In the genomic region with DNA sequence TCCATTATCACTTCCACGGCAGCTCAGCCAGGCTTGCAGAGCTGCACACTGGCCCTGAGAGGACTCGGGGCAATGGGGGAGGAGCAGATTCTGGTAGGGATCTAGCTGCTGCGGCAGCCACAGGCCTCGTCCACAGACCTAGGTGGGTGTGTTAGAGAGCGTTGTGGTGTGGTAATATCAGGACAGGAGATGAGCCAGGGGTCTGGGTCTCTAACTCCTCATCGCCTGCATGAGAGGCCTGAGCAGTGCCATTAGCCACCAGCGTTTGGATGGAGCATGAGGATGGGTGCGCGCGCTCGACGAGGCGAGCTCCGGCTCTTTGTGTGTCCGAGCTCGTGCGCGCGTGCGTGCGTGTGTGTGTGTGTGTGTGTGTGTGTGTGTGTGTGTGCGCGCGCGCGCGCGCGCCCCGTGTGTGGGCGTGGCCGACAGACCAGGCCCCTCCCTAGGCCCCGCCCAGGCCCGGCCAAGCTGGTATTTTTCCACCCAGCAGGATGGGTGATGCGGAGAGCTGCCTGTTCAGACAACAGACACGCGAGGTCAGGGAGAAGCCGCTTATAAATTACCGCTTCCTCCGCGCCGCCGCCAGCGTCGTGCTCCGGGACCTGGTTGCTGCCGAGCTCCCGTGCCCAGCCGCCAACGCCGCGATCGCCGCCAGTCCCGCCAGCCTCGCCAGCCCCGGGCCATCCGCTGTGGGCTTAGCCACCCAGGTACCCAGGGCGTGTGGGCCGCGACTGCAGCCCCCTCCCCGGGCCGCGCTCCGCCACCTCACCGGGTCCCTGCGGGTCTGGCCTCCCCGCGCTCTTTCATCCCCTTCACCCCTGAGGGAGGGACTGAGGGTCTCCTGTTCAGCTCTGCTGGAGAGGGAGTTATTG, we compare ENCODE assay signal across 8 mouse cellular contexts. TPM values are rescaled to one million over a fixed set of nuclear protein-coding genes. Genes with fewer than 3 reads are reported as not detected.
A peak's percentile ranks its signal among the peaks of the same experiment; 100 is the strongest.
DNase-seq lines count a peak whose midpoint lies in the region; ATAC-seq and TF ChIP-seq lines count a peak whose summit lies in the region.

Slc6a6 (plus strand) TSS at position 452 of the 872 bp plus-strand sequence.

- peak within 1 kb of the TSS; percentile 97 for H3K4me3 ChIP-seq in E14TG2a.4 (replicated peaks; ENCODE audit: low read length)
- H3K4me3 ChIP-seq in forebrain, embryonic 14.5 days (ENCODE audit: low read depth, low read length), result peak within 1 kb of the TSS; percentile 89
- H3K4me3 ChIP-seq in neural tube, embryonic 15.5 days (replicated peaks), result peak within 1 kb of the TSS; percentile 63

- H3K27me3 ChIP-seq in E14TG2a.4 (ENCODE audit: insufficient read depth, low read length), result no peaks in the 10 kb centered on the region
- no peaks in the 10 kb centered on the region for H3K27me3 ChIP-seq in forebrain, embryonic 14.5 days (replicated peaks; ENCODE audit: control insufficient read depth, insufficient read depth, low read length)
- H3K27me3 ChIP-seq in neural tube, embryonic 15.5 days (replicated peaks), result no peaks in the 10 kb centered on the region

- no peak for TF ChIP-seq CTCF in E14TG2a.4 (conservative IDR thresholded peaks at IDR 0.05; ENCODE audit: low read length)

- peak; percentile 96 for DNase-seq in forebrain, embryonic 14.5 days (ENCODE audit: low spot score)
- peak; percentile 88 to 90 for DNase-seq in heart, postnatal 14 days
- peak; percentile 96 for DNase-seq in layer of hippocampus, adult 11-12 months (ENCODE audit: low spot score)
- peak; percentile 90 to 91 for DNase-seq in lung, adult 18-20 months
- peak; percentile 83 for DNase-seq in testis, postnatal 14 days (ENCODE audit: low spot score)

- peaks cover 77% of the 10 kb centered on the region for H3K4me1 ChIP-seq in E14TG2a.4 (replicated peaks; ENCODE audit: low read depth, low read length)
- peaks cover 18% of the 10 kb centered on the region for H3K4me1 ChIP-seq in forebrain, embryonic 14.5 days (ENCODE audit: control insufficient read depth, insufficient read depth, low read length)
- peaks cover 54% of the 10 kb centered on the region for H3K4me1 ChIP-seq in neural tube, embryonic 15.5 days

- intact Hi-C loops in heart, postnatal 14 days (cut with DNase I), result loop anchor here (2.0 to 5.0 kb wide), 2 partner anchors 107 to 157 kb away; no protein-coding TSS in a partner anchor

- ATAC-seq in cerebellum, adult (ENCODE audit: insufficient number of reproducible peaks, low FRiP score, low TSS enrichment), result peak; percentile 57
- ATAC-seq in forebrain, embryonic 14.5 days, result peak; percentile 89
- peak; percentile 90 for ATAC-seq in neural tube, embryonic 15.5 days (ENCODE audit: low FRiP score)

- peak within 1 kb of the TSS; percentile 92 for H3K4me2 ChIP-seq in forebrain, embryonic 14.5 days (ENCODE audit: low read length)
- H3K4me2 ChIP-seq in neural tube, embryonic 15.5 days, result peak within 1 kb of the TSS; percentile 86

- peaks cover 30% of the 10 kb centered on the region for H3K36me3 ChIP-seq in E14TG2a.4 (ENCODE audit: insufficient read depth, low read length)
- H3K36me3 ChIP-seq in forebrain, embryonic 14.5 days (ENCODE audit: control insufficient read depth, insufficient read depth, low read length), result no peaks in the 10 kb centered on the region
- H3K36me3 ChIP-seq in neural tube, embryonic 15.5 days, result no peaks in the 10 kb centered on the region

- 0% methylated on average over 57 of the region's 69 CpGs for WGBS in forebrain, embryonic 14.5 days
- under 1% methylated on average over 46 of the region's 69 CpGs for WGBS in neural tube, embryonic 15.5 days

- H3K9me3 ChIP-seq in E14TG2a.4 (ENCODE audit: low read length), result no peaks in the 10 kb centered on the region
- H3K9me3 ChIP-seq in forebrain, embryonic 14.5 days (replicated peaks; ENCODE audit: control insufficient read depth, low read length), result no peaks in the 10 kb centered on the region
- H3K9me3 ChIP-seq in neural tube, embryonic 15.5 days (replicated peaks), result no peaks in the 10 kb centered on the region

- peak within 1 kb of the TSS; percentile 96 for H3K27ac ChIP-seq in forebrain, embryonic 14.5 days (ENCODE audit: low read depth, low read length)
- peak within 1 kb of the TSS; percentile 92 for H3K27ac ChIP-seq in neural tube, embryonic 15.5 days (replicated peaks)

- peak within 1 kb of the TSS; percentile 95 for H3K9ac ChIP-seq in forebrain, embryonic 14.5 days (ENCODE audit: low read length)
- peak within 1 kb of the TSS; percentile 69 for H3K9ac ChIP-seq in neural tube, embryonic 15.5 days (replicated peaks)

RNA-seq across cellular contexts. Expression of gene Slc6a6, which starts in this region (rescaled TPM):
- 45.6 and 71.7 TPM in 2 replicates for polyA plus RNA-seq in forebrain, embryonic 14.5 days (2014; fragmentation: Nextera tagmentation; extraction: Ambion mirVana)
- 100 to 1,000 TPM; 117 to 145 TPM for total RNA-seq in heart, postnatal 14 days (2021)
- 89.5 and 102 TPM in 2 replicates for polyA plus RNA-seq in neural tube, embryonic 15.5 days (2015; fragmentation: Nextera tagmentation; extraction: Ambion mirVana)

Comparison
In these comparisons a context has a peak if more than half of its experiments do, and no peak if none do; other contexts are left out.
1. Peak in every context shown above with its lines: DNase-seq, ATAC-seq, H3K4me3 ChIP-seq and H3K27ac ChIP-seq.